Mouse (Mus musculus): Measurements from ENCODE around the gene Cela2a. TPM values are rescaled to one million over a fixed set of nuclear protein-coding genes. Genes with fewer than 3 reads are reported as not detected.

Gene Cela2a
- total and polyA plus RNA-seq, 2 experiments from 2014 or later, result not detected

- Histone ChIP-seq H3K4me3 (ENCODE audit: low read depth, low read length) (no peak overlapping the region), H3K9me3 (ENCODE audit: low read length) (no peaks in the 10 kb centered on the region), H3K27ac (ENCODE audit: low read depth, low read length) (no peak overlapping the region), H3K4me2 (ENCODE audit: low read depth, low read length, poor library complexity, severe bottlenecking) (no peak overlapping the region), H3K4me1 (ENCODE audit: insufficient read depth, low read length) (no peaks in the 10 kb centered on the region), H3K36me3 (ENCODE audit: insufficient read depth, low read length) (no peaks in the 10 kb centered on the region), H3K27me3 (ENCODE audit: insufficient read depth, low read length) (no peaks in the 10 kb centered on the region), H3K9ac (replicated peaks; ENCODE audit: low read length, poor library complexity, severe bottlenecking) (no peak overlapping the region)
- ATAC-seq (ENCODE audit: low FRiP score), result no peak
- TF ChIP-seq CTCF (IDR thresholded peaks at IDR 0.05), result peak; percentile 85
- WGBS, result 72% methylated on average over 9 of the region's 9 CpGs
- peak; percentile 71 for DNase-seq (ENCODE audit: low spot score)
These were observed 27.5 kb upstream of the Cela2a start for GRCm38 (mm10) chr4:141853437-141853836.

GRCm38 (mm10) chr4:141845999-141846398 lies 20.0 kb upstream of the Cela2a start, which contains the start of gene Ctrc:
Ctrc (minus strand) TSS chr4:141846359.
- no peaks in the 10 kb centered on the region for H3K4me1 ChIP-seq (ENCODE audit: insufficient read depth, low read length)
- H3K4me2 ChIP-seq (ENCODE audit: low read depth, low read length, poor library complexity, severe bottlenecking), result no peak within 1 kb of the TSS
- no peak within 1 kb of the TSS for H3K9ac ChIP-seq (replicated peaks; ENCODE audit: low read length, poor library complexity, severe bottlenecking)
- no peaks in the 10 kb centered on the region for H3K27me3 ChIP-seq (ENCODE audit: insufficient read depth, low read length)
- H3K27ac ChIP-seq (ENCODE audit: low read depth, low read length), result no peak within 1 kb of the TSS
- no peak within 1 kb of the TSS for H3K4me3 ChIP-seq (ENCODE audit: low read depth, low read length)
- no peak for DNase-seq (ENCODE audit: low spot score)
- ATAC-seq (ENCODE audit: low FRiP score), result no peak
- TF ChIP-seq CTCF (IDR thresholded peaks at IDR 0.05), result no peak
- H3K9me3 ChIP-seq (ENCODE audit: low read length), result no peaks in the 10 kb centered on the region
- H3K36me3 ChIP-seq (ENCODE audit: insufficient read depth, low read length), result no peaks in the 10 kb centered on the region
- 89% methylated on average over 6 of the region's 6 CpGs for WGBS

- no peak for ATAC-seq (ENCODE audit: low FRiP score)
- Histone ChIP-seq H3K36me3 (ENCODE audit: insufficient read depth, low read length) (no peaks in the 10 kb centered on the region), H3K4me3 (ENCODE audit: low read depth, low read length) (no peak overlapping the region), H3K27me3 (ENCODE audit: insufficient read depth, low read length) (no peaks in the 10 kb centered on the region), H3K9me3 (ENCODE audit: low read length) (no peaks in the 10 kb centered on the region), H3K4me2 (ENCODE audit: low read depth, low read length, poor library complexity, severe bottlenecking) (no peak overlapping the region), H3K9ac (replicated peaks; ENCODE audit: low read length, poor library complexity, severe bottlenecking) (no peak overlapping the region), H3K27ac (ENCODE audit: low read depth, low read length) (no peak overlapping the region), H3K4me1 (ENCODE audit: insufficient read depth, low read length) (no peaks in the 10 kb centered on the region)
- DNase-seq (ENCODE audit: low spot score), result no peak
- no peak for TF ChIP-seq CTCF (IDR thresholded peaks at IDR 0.05)
- 69% methylated on average over 5 of the region's 5 CpGs for WGBS
These were observed 8.7 kb upstream of the Cela2a start for GRCm38 (mm10) chr4:141834536-141835095.

GRCm38 (mm10) chr4:141833911-141834310 lies 8.0 kb upstream of the Cela2a start:
- Histone ChIP-seq H3K27me3 (ENCODE audit: insufficient read depth, low read length) (no peaks in the 10 kb centered on the region), H3K36me3 (ENCODE audit: insufficient read depth, low read length) (no peaks in the 10 kb centered on the region), H3K4me2 (ENCODE audit: low read depth, low read length, poor library complexity, severe bottlenecking) (no peak overlapping the region), H3K9me3 (ENCODE audit: low read length) (no peaks in the 10 kb centered on the region), H3K4me1 (ENCODE audit: insufficient read depth, low read length) (no peaks in the 10 kb centered on the region), H3K4me3 (ENCODE audit: low read depth, low read length) (no peak overlapping the region), H3K27ac (ENCODE audit: low read depth, low read length) (no peak overlapping the region), H3K9ac (replicated peaks; ENCODE audit: low read length, poor library complexity, severe bottlenecking) (no peak overlapping the region)
- TF ChIP-seq CTCF (IDR thresholded peaks at IDR 0.05), result no peak
- DNase-seq (ENCODE audit: low spot score), result no peak
- WGBS, result 29% methylated on average over 1 of the region's 1 CpGs
- ATAC-seq (ENCODE audit: low FRiP score), result no peak

- Histone ChIP-seq H3K36me3 (ENCODE audit: insufficient read depth, low read length) (no peaks in the 10 kb centered on the region), H3K4me2 (ENCODE audit: low read depth, low read length, poor library complexity, severe bottlenecking) (no peak overlapping the region), H3K9me3 (ENCODE audit: low read length) (no peaks in the 10 kb centered on the region), H3K9ac (replicated peaks; ENCODE audit: low read length, poor library complexity, severe bottlenecking) (no peak overlapping the region), H3K27me3 (ENCODE audit: insufficient read depth, low read length) (no peaks in the 10 kb centered on the region), H3K4me3 (ENCODE audit: low read depth, low read length) (no peak overlapping the region), H3K4me1 (ENCODE audit: insufficient read depth, low read length) (no peaks in the 10 kb centered on the region), H3K27ac (ENCODE audit: low read depth, low read length) (no peak overlapping the region)
- DNase-seq (ENCODE audit: low spot score), result no peak
- no peak for ATAC-seq (ENCODE audit: low FRiP score)
- WGBS, result 86% methylated on average over 7 of the region's 7 CpGs
- TF ChIP-seq CTCF (IDR thresholded peaks at IDR 0.05), result no peak
These were observed 5.4 kb upstream of the Cela2a start for GRCm38 (mm10) chr4:141831361-141831760.

- no peaks in the 10 kb centered on the region for H3K36me3 ChIP-seq (ENCODE audit: insufficient read depth, low read length)
- no peak overlapping the region for H3K4me3 ChIP-seq (ENCODE audit: low read depth, low read length)
- no peaks in the 10 kb centered on the region for H3K9me3 ChIP-seq (ENCODE audit: low read length)
- ATAC-seq (ENCODE audit: low FRiP score) (no peak), DNase-seq (ENCODE audit: low spot score) (no peak)
- H3K4me1 ChIP-seq (ENCODE audit: insufficient read depth, low read length), result no peaks in the 10 kb centered on the region
- H3K27ac ChIP-seq (ENCODE audit: low read depth, low read length), result no peak overlapping the region
- WGBS, result 36% methylated on average over 11 of the region's 11 CpGs
- H3K9ac ChIP-seq (replicated peaks; ENCODE audit: low read length, poor library complexity, severe bottlenecking), result no peak overlapping the region
- no peaks in the 10 kb centered on the region for H3K27me3 ChIP-seq (ENCODE audit: insufficient read depth, low read length)
- H3K4me2 ChIP-seq (ENCODE audit: low read depth, low read length, poor library complexity, severe bottlenecking), result no peak overlapping the region
- no peak for TF ChIP-seq CTCF (IDR thresholded peaks at IDR 0.05)
These were observed 4.4 kb upstream of the Cela2a start for GRCm38 (mm10) chr4:141830381-141830780.
